Mouse (Mus musculus) small intestine, adult 2 months (tissue): ENCODE results near the gene Zfp982. TPM values are rescaled to one million over a fixed set of nuclear protein-coding genes. Genes with fewer than 3 reads are reported as not detected.
"Not testable (repeated sequence)": the region's sequence is repeated elsewhere in the genome, so short reads cannot be mapped to it uniquely, and the experiment has no call there.

Source experiments
- H3K27ac ChIP-seq: fragments of 200-500 bp; 2 replicates; pipeline ENCODE4 v1.5.1; 2012; ENCODE audit warnings: low read depth, low read length, control low read depth, inconsistent platforms; ENCODE audit not compliant: insufficient read depth
- H3K27me3 ChIP-seq: fragments of 200-500 bp; 2 replicates; pipeline ENCODE4 v1.6.1; 2012; ENCODE audit warnings: mild to moderate bottlenecking, moderate library complexity, low read length, inconsistent platforms; ENCODE audit not compliant: control insufficient read depth, insufficient read depth
- H3K36me3 ChIP-seq: fragments of 200-500 bp; 2 replicates; pipeline ENCODE4 v1.6.1; 2012; ENCODE audit warnings: mild to moderate bottlenecking, low read length, control low read depth, inconsistent platforms; ENCODE audit not compliant: control insufficient read depth, insufficient read depth
- H3K4me1 ChIP-seq: fragments of 200-500 bp; 2 replicates; pipeline ENCODE4 v1.6.1; 2012; ENCODE audit warnings: low read length, inconsistent platforms, mixed read lengths; ENCODE audit not compliant: control insufficient read depth, insufficient read depth, insufficient read length
- H3K4me3 ChIP-seq: fragments of 200-500 bp; 2 replicates; pipeline ENCODE4 v1.5.1; 2012; ENCODE audit warnings: low read depth, mild to moderate bottlenecking, control low read depth, inconsistent platforms, low read length, moderate library complexity
- CTCF ChIP-seq: fragments of 200-500 bp; IDR thresholded peaks from 2 replicates; pipeline ENCODE4 v1.5.1; 2012; ENCODE audit warnings: low read depth, mild to moderate bottlenecking, control low read depth, inconsistent platforms, low read length, moderate library complexity, mixed read lengths; ENCODE audit not compliant: insufficient replicate concordance, insufficient read length; ENCODE audit errors: extremely low read depth
- POLR2A ChIP-seq: fragments of 200-500 bp; IDR thresholded peaks from 2 replicates; pipeline ENCODE4 v1.6.1; 2012; ENCODE audit warnings: low read depth, mild to moderate bottlenecking, control low read depth, inconsistent platforms, low read length, moderate library complexity
- WGBS: fragments of 180-500 bp; shearing (Covaris S2); methylation state at CpG from one replicate; pipeline ENCODE4 v1.1.7; 2018; 5-methylcytosine and 5-hydroxymethylcytosine counted together
- polyA plus RNA-seq: library from polyadenylated mRNA; depleted of rRNA; stranded (reverse); fragments of >200 nt; gene quantifications from 2 replicates; pipeline ENCODE4 v1.2.3, GENCODE M21; 2012; rRNA removed

Gene Zfp982
- polyA plus RNA-seq: not detected in 2 replicates

DNA sequence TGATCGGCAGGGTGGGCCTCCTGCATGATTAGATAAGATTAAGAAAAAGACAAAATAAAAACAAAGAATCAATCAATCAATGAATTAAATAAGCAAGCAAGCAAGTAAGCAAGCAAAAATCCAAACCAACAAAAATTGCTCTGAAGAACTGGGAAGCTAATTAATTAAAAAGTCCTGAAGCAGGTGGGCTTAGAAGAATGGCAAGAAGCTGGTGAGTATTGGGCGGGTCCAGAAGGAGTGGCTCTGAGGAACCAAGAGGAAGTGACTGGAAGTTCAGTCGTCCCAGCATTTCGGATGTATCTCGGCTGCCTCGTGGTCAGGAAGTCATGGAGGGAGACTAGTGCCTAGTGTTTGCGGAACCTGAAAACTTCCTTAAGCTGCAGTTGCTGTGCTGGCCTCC lies at the start of gene Zfp982:
TSS of gene Zfp982 (plus strand) at position 301 of the 400 bp plus-strand sequence.
- not testable (repeated sequence) for H3K4me3 ChIP-seq, H3K4me1 ChIP-seq, H3K27me3 ChIP-seq, H3K36me3 ChIP-seq, H3K27ac ChIP-seq
- WGBS: 77% methylated on average over 7 of the region's 7 CpGs

DNA sequence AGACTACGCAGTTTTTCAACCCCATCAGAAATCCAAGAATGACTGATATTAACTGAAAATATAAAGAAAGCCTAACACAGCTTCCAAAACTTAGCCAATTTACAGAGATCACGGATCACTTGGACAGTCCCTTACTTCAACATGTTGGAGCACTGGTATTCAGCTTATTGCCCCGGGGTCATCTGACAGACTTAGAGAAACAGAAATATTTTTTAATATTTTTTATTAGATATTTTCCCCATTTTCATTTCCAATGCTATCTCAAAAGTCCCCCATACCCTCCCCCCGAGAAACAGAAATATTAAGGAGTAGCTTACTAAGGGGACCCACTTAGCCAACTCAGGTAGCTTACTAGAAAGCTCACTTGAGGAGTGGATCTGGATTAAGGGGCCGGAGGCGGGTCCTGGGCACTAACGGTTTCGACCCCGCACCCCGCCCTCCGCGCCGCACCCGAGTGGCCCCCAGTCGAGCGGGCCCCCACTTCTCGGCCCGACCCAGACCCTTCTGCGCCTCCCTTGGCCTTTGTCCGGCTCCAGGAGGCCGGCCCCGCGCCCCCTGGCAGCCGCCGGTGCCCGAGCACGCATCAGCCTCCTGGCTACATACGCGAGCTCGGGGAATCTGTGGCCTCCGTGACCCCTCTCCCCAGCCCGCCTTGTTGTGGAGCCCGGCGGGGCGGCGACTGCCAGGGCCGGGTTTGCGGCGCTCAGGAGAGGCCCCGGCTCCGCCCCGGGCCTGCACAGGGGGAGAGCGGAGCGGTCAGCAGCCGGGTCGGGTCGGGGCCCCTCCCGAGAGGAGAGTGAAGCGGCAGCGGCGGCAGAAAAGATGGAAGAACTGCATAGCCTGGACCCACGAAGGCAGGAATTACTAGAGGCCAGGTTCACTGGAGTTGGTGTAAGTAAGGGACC lies 49.3 kb upstream of the Zfp982 start:
- WGBS: 13% methylated on average over 52 of the region's 52 CpGs
- not testable (repeated sequence) for H3K27me3 ChIP-seq, H3K27ac ChIP-seq, H3K4me1 ChIP-seq, H3K36me3 ChIP-seq
- peak overlapping the region; percentile 60 for H3K4me3 ChIP-seq

DNA sequence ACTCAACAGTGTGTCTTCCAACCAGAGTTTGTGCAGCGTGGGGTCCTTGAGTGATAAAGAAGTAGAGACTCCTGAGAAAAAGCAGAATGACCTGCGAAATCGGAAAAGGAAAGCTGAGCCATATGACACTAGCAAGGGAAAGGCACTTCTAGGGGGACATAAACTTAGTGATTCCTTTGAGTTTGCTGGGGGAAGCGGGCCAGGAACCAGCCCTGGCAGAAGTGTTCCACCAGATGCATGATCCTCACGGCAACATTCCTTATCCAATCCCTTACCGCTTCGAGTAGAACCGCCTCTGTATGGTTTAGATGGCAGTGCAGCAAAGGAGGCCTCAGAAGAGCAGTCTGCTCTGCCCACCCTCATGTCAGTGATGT lies 48.7 kb upstream of the Zfp982 start:
- H3K27me3 ChIP-seq, H3K36me3 ChIP-seq, H3K4me1 ChIP-seq, H3K27ac ChIP-seq: not testable (repeated sequence)
- H3K4me3 ChIP-seq: peak overlapping the region; percentile 60
- 52% methylated on average over 8 of the region's 8 CpGs for WGBS

DNA sequence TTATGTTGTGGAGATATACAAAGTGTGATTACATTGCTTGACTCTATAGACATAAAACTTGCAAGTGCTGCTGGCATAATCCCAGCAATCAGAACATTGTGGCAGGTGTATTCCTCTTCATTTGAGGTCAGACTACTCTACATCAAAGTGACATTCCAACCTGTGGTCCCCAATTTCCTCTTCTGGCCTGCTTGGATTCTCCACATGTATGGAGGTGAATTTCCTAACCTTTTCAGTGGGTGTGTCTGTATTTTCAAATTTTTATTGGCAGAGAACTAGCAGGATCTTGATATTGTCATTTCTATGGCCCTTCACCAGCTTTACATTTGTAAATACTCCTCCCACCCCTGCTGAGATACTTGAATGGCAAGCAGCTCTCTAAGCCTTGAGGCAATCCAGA lies 46.8 kb upstream of the Zfp982 start:
- not testable (repeated sequence) for H3K4me3 ChIP-seq, H3K27ac ChIP-seq, H3K27me3 ChIP-seq, H3K4me1 ChIP-seq, H3K36me3 ChIP-seq

DNA sequence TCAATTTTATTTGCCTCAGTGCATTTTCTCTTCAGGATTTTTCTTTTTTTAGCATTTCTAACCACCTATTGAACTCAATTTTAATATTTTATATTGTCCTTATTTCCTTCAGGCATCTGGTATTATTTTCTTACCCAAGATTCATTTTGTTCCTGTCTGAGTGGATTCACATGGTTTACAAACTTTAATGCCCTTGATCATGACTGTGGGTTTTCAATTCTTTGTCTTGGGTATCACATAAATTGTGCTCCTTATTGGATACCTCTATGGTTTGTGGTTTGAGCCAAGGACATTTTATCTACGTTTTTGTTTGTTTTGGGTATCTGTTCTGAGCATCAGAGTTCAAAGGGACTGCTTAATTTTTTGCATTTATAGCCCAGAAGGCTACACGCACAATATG lies 43.9 kb upstream of the Zfp982 start:
- H3K4me1 ChIP-seq: no peaks in the 10 kb centered on the region
- no peak overlapping the region for H3K4me3 ChIP-seq
- H3K27ac ChIP-seq: no peak overlapping the region
- no peaks in the 10 kb centered on the region for H3K27me3 ChIP-seq
- 44% methylated on average over 2 of the region's 2 CpGs for WGBS
- TF ChIP-seq POLR2A (no peak), CTCF (no peak)
- no peaks in the 10 kb centered on the region for H3K36me3 ChIP-seq

DNA sequence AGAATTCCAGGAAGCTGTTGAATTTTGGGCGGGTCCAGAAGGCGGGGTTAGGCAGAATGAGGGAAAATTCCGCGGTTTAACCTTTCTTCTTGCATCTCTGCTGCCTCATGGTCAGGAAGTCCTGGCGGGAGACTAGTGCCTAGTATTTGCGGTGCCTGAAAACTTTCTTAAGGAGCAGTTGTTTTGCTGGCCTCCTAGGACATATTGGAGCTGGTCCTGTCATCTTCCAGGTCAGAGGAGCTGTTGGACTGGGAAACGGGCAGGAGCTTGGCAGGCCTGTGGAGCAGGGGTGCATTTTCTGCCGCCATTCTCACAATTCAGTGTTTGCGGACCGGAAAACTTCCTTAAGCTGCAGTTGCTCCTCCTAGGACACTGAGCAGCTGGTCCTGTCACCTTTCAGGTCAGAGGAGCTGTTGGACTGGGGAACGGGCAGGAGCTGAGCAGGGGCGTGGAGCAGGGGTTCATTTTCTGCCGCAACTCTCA lies 43.1 kb upstream of the Zfp982 start:
- H3K4me1 ChIP-seq: no peaks in the 10 kb centered on the region
- H3K27me3 ChIP-seq: no peaks in the 10 kb centered on the region
- 45% methylated on average over 13 of the region's 13 CpGs for WGBS
- H3K27ac ChIP-seq: no peak overlapping the region
- H3K36me3 ChIP-seq: no peaks in the 10 kb centered on the region
- TF ChIP-seq CTCF (no peak), POLR2A (no peak)
- peak overlapping the region; percentile 29 for H3K4me3 ChIP-seq

DNA sequence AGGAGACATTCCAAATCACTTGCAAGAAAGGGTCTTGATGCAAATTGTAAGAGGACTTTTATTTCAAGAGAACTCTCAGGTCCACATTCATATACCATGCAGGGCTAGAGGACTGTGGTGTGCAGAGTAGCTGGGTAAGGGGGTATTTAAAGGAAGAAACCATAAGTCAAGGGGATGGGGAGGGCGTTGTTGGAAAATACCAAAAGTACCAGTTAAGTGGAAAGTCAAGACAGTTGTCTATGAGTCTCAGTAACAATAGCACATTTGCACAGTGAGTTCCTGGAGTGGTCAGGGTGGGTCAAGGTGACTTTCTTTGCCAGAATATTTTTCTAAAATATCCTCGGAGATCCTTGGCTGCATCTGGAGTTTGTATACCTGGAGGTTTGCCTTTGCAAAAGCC lies 42.2 kb upstream of the Zfp982 start:
- not testable (repeated sequence) for H3K4me1 ChIP-seq, H3K27me3 ChIP-seq, H3K4me3 ChIP-seq, H3K27ac ChIP-seq, H3K36me3 ChIP-seq
- WGBS: 73% methylated on average over 2 of the region's 2 CpGs

DNA sequence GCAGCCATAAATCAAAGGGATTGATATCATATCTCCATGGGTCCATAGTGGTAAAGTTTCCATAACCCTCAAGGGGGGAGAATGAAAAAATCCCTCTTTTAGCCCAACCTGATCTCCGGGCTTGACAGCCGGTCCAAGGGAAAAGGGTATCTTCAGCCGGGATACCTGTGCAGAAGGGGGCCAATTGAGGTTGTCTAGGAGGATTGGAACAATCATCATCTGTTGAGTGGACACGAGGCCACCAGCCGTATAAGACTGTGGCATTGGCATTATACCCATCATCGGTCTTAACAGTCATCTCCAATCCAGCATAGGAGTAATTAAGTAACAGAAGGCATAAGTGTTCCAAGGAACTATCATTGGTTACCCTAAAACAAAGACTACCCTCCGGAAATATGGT lies 25.0 kb upstream of the Zfp982 start:
- not testable (repeated sequence) for H3K4me3 ChIP-seq, H3K36me3 ChIP-seq, H3K27ac ChIP-seq, H3K27me3 ChIP-seq, H3K4me1 ChIP-seq
- 90% methylated on average over 7 of the region's 7 CpGs for WGBS

DNA sequence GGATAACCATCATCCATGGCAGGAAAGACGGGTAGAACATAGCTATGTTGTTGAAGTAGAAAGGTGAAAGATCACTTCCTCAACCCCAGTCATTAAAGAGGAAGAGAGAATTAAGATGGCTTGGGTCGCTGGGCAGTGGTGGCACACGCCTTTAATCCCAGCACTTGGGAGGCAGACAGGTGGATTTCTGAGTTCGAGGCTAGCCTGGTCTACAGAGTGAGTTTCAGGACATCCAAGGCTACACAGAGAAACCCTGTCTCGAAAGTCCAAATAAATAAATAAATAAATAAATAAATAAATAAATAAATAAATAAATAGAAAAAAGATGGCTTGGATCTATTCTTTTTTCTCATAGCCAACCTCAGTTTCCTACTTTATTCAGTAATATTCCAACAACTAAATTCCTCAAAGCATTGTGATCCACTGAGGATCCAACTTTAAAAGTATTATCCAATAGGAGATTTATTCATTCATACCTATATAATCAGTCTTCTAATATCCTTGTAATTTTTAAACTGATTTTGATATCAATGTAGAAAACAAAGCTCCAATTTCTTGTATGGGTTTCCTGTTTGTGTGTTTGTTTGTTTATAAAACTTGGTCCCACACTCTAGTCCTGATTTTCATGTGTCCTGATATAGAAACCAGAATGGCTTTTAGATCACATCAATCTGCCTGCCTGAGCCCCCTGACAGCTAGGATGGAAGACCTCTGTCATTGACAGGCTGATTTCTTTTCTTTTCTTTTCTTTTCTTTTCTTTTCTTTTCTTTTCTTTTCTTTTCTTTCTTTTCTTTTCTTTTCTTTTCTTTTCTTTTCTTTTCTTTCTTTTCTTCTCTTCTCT lies 6.8 kb downstream of the Zfp982 start:
- WGBS: 79% methylated on average over 5 of the region's 5 CpGs
- H3K4me3 ChIP-seq, H3K27me3 ChIP-seq, H3K4me1 ChIP-seq, H3K36me3 ChIP-seq, H3K27ac ChIP-seq: not testable (repeated sequence)
